Mouse (Mus musculus): ENCODE results near the gene Cox15. TPM values are rescaled to one million over a fixed set of nuclear protein-coding genes. Genes with fewer than 3 reads are reported as not detected.

Gene Cox15
- polyA plus RNA-seq, 1 experiment from 2014 or later = 12.0 TPM

- Histone ChIP-seq H3K27ac (ENCODE audit: low read length) (no peak within 1 kb of the TSS), H3K27me3 (ENCODE audit: insufficient read depth, low read length) (no peaks in the 10 kb centered on the region), H3K9me3 (ENCODE audit: low read length) (no peaks in the 10 kb centered on the region), H3K9ac (replicated peaks; ENCODE audit: low read length) (no peak within 1 kb of the TSS), H3K4me3 (ENCODE audit: low read length) (peak within 1 kb of the TSS; percentile 16; the same call in 1 of the 2 replicates), H3K36me3 (ENCODE audit: insufficient read depth, low read length) (no peaks in the 10 kb centered on the region), H3K4me1 (ENCODE audit: insufficient read depth, low read length) (no peaks in the 10 kb centered on the region), H3K4me2 (replicated peaks; ENCODE audit: low read depth, low read length) (no peak within 1 kb of the TSS)
- ATAC-seq (ENCODE audit: low FRiP score, low TSS enrichment) = no peak
- WGBS = 78% methylated on average over 3 of the region's 3 CpGs
Measured at GRCm38 (mm10) chr19:43781980-43782379, 29.2 kb upstream of the Cox15 start, which contains the start of gene Abcc2. Gene Abcc2, plus strand, starts transcription at chr19:43782192.

- H3K36me3 ChIP-seq (ENCODE audit: insufficient read depth, low read length) = no peaks in the 10 kb centered on the region
- H3K27me3 ChIP-seq (ENCODE audit: insufficient read depth, low read length) = no peaks in the 10 kb centered on the region
- no peak overlapping the region for H3K4me3 ChIP-seq (ENCODE audit: low read length)
- H3K4me2 ChIP-seq (replicated peaks; ENCODE audit: low read depth, low read length) = no peak overlapping the region
- H3K4me1 ChIP-seq (ENCODE audit: insufficient read depth, low read length) = no peaks in the 10 kb centered on the region
- no peak for ATAC-seq (ENCODE audit: low FRiP score, low TSS enrichment)
- no peaks in the 10 kb centered on the region for H3K9me3 ChIP-seq (ENCODE audit: low read length)
- H3K27ac ChIP-seq (ENCODE audit: low read length) = no peak overlapping the region
- no peak overlapping the region for H3K9ac ChIP-seq (replicated peaks; ENCODE audit: low read length)
- WGBS = 84% methylated on average over 5 of the region's 5 CpGs
Measured at GRCm38 (mm10) chr19:43780391-43780790, 27.6 kb upstream of the Cox15 start.

- H3K36me3 ChIP-seq (ENCODE audit: insufficient read depth, low read length) = no peaks in the 10 kb centered on the region
- ATAC-seq (ENCODE audit: low FRiP score, low TSS enrichment) = no peak
- no peaks in the 10 kb centered on the region for H3K27me3 ChIP-seq (ENCODE audit: insufficient read depth, low read length)
- H3K27ac ChIP-seq (ENCODE audit: low read length) = no peak overlapping the region
- H3K4me2 ChIP-seq (replicated peaks; ENCODE audit: low read depth, low read length) = no peak overlapping the region
- no peak overlapping the region for H3K9ac ChIP-seq (replicated peaks; ENCODE audit: low read length)
- no peak overlapping the region for H3K4me3 ChIP-seq (ENCODE audit: low read length)
- 59% methylated on average over 2 of the region's 2 CpGs for WGBS
- H3K9me3 ChIP-seq (ENCODE audit: low read length) = no peaks in the 10 kb centered on the region
- H3K4me1 ChIP-seq (ENCODE audit: insufficient read depth, low read length) = no peaks in the 10 kb centered on the region
Measured at GRCm38 (mm10) chr19:43777308-43777707, 24.5 kb upstream of the Cox15 start.

- Histone ChIP-seq H3K36me3 (ENCODE audit: insufficient read depth, low read length) (no peaks in the 10 kb centered on the region), H3K9me3 (ENCODE audit: low read length) (no peaks in the 10 kb centered on the region), H3K4me3 (ENCODE audit: low read length) (no peak overlapping the region), H3K4me1 (ENCODE audit: insufficient read depth, low read length) (no peaks in the 10 kb centered on the region), H3K27me3 (ENCODE audit: insufficient read depth, low read length) (no peaks in the 10 kb centered on the region), H3K4me2 (replicated peaks; ENCODE audit: low read depth, low read length) (no peak overlapping the region), H3K27ac (ENCODE audit: low read length) (no peak overlapping the region), H3K9ac (replicated peaks; ENCODE audit: low read length) (no peak overlapping the region)
- 73% methylated on average over 4 of the region's 4 CpGs for WGBS
- ATAC-seq (ENCODE audit: low FRiP score, low TSS enrichment) = no peak
Measured at GRCm38 (mm10) chr19:43776561-43776960, 23.8 kb upstream of the Cox15 start.

- Histone ChIP-seq H3K9ac (replicated peaks; ENCODE audit: low read length) (no peak overlapping the region), H3K4me3 (ENCODE audit: low read length) (no peak overlapping the region), H3K4me2 (replicated peaks; ENCODE audit: low read depth, low read length) (no peak overlapping the region), H3K4me1 (ENCODE audit: insufficient read depth, low read length) (no peaks in the 10 kb centered on the region), H3K27me3 (ENCODE audit: insufficient read depth, low read length) (no peaks in the 10 kb centered on the region), H3K36me3 (ENCODE audit: insufficient read depth, low read length) (no peaks in the 10 kb centered on the region), H3K9me3 (ENCODE audit: low read length) (no peaks in the 10 kb centered on the region), H3K27ac (ENCODE audit: low read length) (no peak overlapping the region)
- WGBS = 68% methylated on average over 10 of the region's 10 CpGs
- ATAC-seq (ENCODE audit: low FRiP score, low TSS enrichment) = no peak
Measured at GRCm38 (mm10) chr19:43775433-43775832, 22.6 kb upstream of the Cox15 start.

GRCm38 (mm10) chr19:43772311-43772710, 19.5 kb upstream of the Cox15 start:
- ATAC-seq (ENCODE audit: low FRiP score, low TSS enrichment) = no peak
- Histone ChIP-seq H3K4me2 (replicated peaks; ENCODE audit: low read depth, low read length) (no peak overlapping the region), H3K27ac (ENCODE audit: low read length) (no peak overlapping the region), H3K9me3 (ENCODE audit: low read length) (no peaks in the 10 kb centered on the region), H3K4me3 (ENCODE audit: low read length) (no peak overlapping the region), H3K9ac (replicated peaks; ENCODE audit: low read length) (no peak overlapping the region), H3K36me3 (ENCODE audit: insufficient read depth, low read length) (no peaks in the 10 kb centered on the region), H3K27me3 (ENCODE audit: insufficient read depth, low read length) (no peaks in the 10 kb centered on the region), H3K4me1 (ENCODE audit: insufficient read depth, low read length) (no peaks in the 10 kb centered on the region)
- 68% methylated on average over 6 of the region's 6 CpGs for WGBS

GRCm38 (mm10) chr19:43771499-43771969, 18.7 kb upstream of the Cox15 start:
- ATAC-seq (ENCODE audit: low FRiP score, low TSS enrichment) = no peak
- H3K4me2 ChIP-seq (replicated peaks; ENCODE audit: low read depth, low read length) = no peak overlapping the region
- H3K9ac ChIP-seq (replicated peaks; ENCODE audit: low read length) = no peak overlapping the region

GRCm38 (mm10) chr19:43770584-43770983, 17.8 kb upstream of the Cox15 start:
- Histone ChIP-seq H3K4me1 (ENCODE audit: insufficient read depth, low read length) (no peaks in the 10 kb centered on the region), H3K27ac (ENCODE audit: low read length) (no peak overlapping the region), H3K9ac (replicated peaks; ENCODE audit: low read length) (no peak overlapping the region), H3K27me3 (ENCODE audit: insufficient read depth, low read length) (no peaks in the 10 kb centered on the region), H3K4me2 (replicated peaks; ENCODE audit: low read depth, low read length) (no peak overlapping the region), H3K9me3 (ENCODE audit: low read length) (no peaks in the 10 kb centered on the region), H3K36me3 (ENCODE audit: insufficient read depth, low read length) (no peaks in the 10 kb centered on the region), H3K4me3 (ENCODE audit: low read length) (no peak overlapping the region)
- 84% methylated on average over 4 of the region's 4 CpGs for WGBS
- no peak for ATAC-seq (ENCODE audit: low FRiP score, low TSS enrichment)

More at GRCm38 (mm10) chr19:43771499-43771969, 18.7 kb upstream of the Cox15 start:
- no peaks in the 10 kb centered on the region for H3K9me3 ChIP-seq (ENCODE audit: low read length)
- no peaks in the 10 kb centered on the region for H3K36me3 ChIP-seq (ENCODE audit: insufficient read depth, low read length)
- 88% methylated on average over 5 of the region's 5 CpGs for WGBS
- no peak overlapping the region for H3K27ac ChIP-seq (ENCODE audit: low read length)
- H3K4me3 ChIP-seq (ENCODE audit: low read length) = no peak overlapping the region
- no peaks in the 10 kb centered on the region for H3K4me1 ChIP-seq (ENCODE audit: insufficient read depth, low read length)
- no peaks in the 10 kb centered on the region for H3K27me3 ChIP-seq (ENCODE audit: insufficient read depth, low read length)

- H3K4me2 ChIP-seq (replicated peaks; ENCODE audit: low read depth, low read length) = no peak overlapping the region
- H3K4me1 ChIP-seq (ENCODE audit: insufficient read depth, low read length) = no peaks in the 10 kb centered on the region
- H3K27me3 ChIP-seq (ENCODE audit: insufficient read depth, low read length) = no peaks in the 10 kb centered on the region
- 75% methylated on average over 5 of the region's 5 CpGs for WGBS
- H3K36me3 ChIP-seq (ENCODE audit: insufficient read depth, low read length) = no peaks in the 10 kb centered on the region
- ATAC-seq (ENCODE audit: low FRiP score, low TSS enrichment) = no peak
- H3K9ac ChIP-seq (replicated peaks; ENCODE audit: low read length) = no peak overlapping the region
- H3K9me3 ChIP-seq (ENCODE audit: low read length) = no peaks in the 10 kb centered on the region
- H3K4me3 ChIP-seq (ENCODE audit: low read length) = no peak overlapping the region
- no peak overlapping the region; the same call in 1 of the 2 replicates for H3K27ac ChIP-seq (ENCODE audit: low read length)
Measured at GRCm38 (mm10) chr19:43769366-43769960, 16.7 kb upstream of the Cox15 start.

GRCm38 (mm10) chr19:43767549-43768322, 14.9 kb upstream of the Cox15 start:
- Histone ChIP-seq H3K4me3 (ENCODE audit: low read length) (no peak overlapping the region), H3K27ac (ENCODE audit: low read length) (no peak overlapping the region), H3K4me1 (ENCODE audit: insufficient read depth, low read length) (no peaks in the 10 kb centered on the region), H3K36me3 (ENCODE audit: insufficient read depth, low read length) (no peaks in the 10 kb centered on the region), H3K9me3 (ENCODE audit: low read length) (no peaks in the 10 kb centered on the region), H3K27me3 (ENCODE audit: insufficient read depth, low read length) (no peaks in the 10 kb centered on the region), H3K9ac (replicated peaks; ENCODE audit: low read length) (no peak overlapping the region), H3K4me2 (replicated peaks; ENCODE audit: low read depth, low read length) (no peak overlapping the region)
- peak; percentile 70; the same call in 1 of the 2 replicates for ATAC-seq (ENCODE audit: low FRiP score, low TSS enrichment)
- 68% methylated on average over 9 of the region's 9 CpGs for WGBS
